Mouse (Mus musculus): ENCODE data around the gene Tmtc2. TPM values are rescaled to one million over a fixed set of nuclear protein-coding genes. Genes with fewer than 3 reads are reported as not detected.

Tmtc2 gene
- polyA plus RNA-seq, 1 experiment, result 0.97 TPM

GRCm38 (mm10) chr10:105200092-105200491, 374.2 kb downstream of the Tmtc2 start:
- Histone ChIP-seq H3K36me3 (ENCODE audit: control insufficient read depth, insufficient read depth) (no peaks in the 10 kb centered on the region), H3ac (ENCODE audit: control insufficient read depth, insufficient read length) (no peak overlapping the region), H3K27me3 (ENCODE audit: control insufficient read depth, insufficient read depth, insufficient read length) (no peaks in the 10 kb centered on the region), H3K79me2 (ENCODE audit: control insufficient read depth, insufficient read depth) (no peaks in the 10 kb centered on the region), H3K4me2 (ENCODE audit: low read depth) (no peak overlapping the region), H3K4me3 (no peak overlapping the region)
- no peak for TF ChIP-seq USF1 (IDR thresholded peaks at IDR 0.05; ENCODE audit: low read depth)
- TF ChIP-seq TCF12 (IDR thresholded peaks at IDR 0.05; ENCODE audit: insufficient read depth, poor library complexity, severe bottlenecking), result no peak
- TF ChIP-seq SRF (IDR thresholded peaks at IDR 0.05; ENCODE audit: control insufficient read depth, insufficient read length, low read depth), result no peak
- no peak for TF ChIP-seq CEBPB (IDR thresholded peaks at IDR 0.05; ENCODE audit: insufficient read depth, poor library complexity, severe bottlenecking)
- no peak for TF ChIP-seq MAX (IDR thresholded peaks at IDR 0.05; ENCODE audit: low read depth)
- TF ChIP-seq POLR2AphosphoS2 (IDR thresholded peaks at IDR 0.05; ENCODE audit: insufficient read length, low read depth), result no peak
- no peak for TF ChIP-seq MYOD1 (IDR thresholded peaks at IDR 0.05; ENCODE audit: control insufficient read depth in 1 of 3, insufficient read length in 2 of 3, low read depth in 2 of 3)
- no peak for TF ChIP-seq MYOG (IDR thresholded peaks at IDR 0.05; ENCODE audit: control insufficient read depth in 1 of 3, insufficient read depth in 1 of 3, insufficient read length in 2 of 3, low read depth in 2 of 3)
- TF ChIP-seq TCF3 (IDR thresholded peaks at IDR 0.05; ENCODE audit: insufficient read length, low read depth), result no peak
- no peak for TF ChIP-seq POLR2A (IDR thresholded peaks at IDR 0.05; ENCODE audit: insufficient read length, low read depth)
- no peak for TF ChIP-seq REST (IDR thresholded peaks at IDR 0.05; ENCODE audit: insufficient read depth, insufficient read length)
- TF ChIP-seq E2F4 (IDR thresholded peaks at IDR 0.05; ENCODE audit: insufficient read depth), result no peak

GRCm38 (mm10) chr10:105199515-105199914, 374.7 kb downstream of the Tmtc2 start:
- H3K27me3 ChIP-seq (ENCODE audit: control insufficient read depth, insufficient read depth, insufficient read length), result no peaks in the 10 kb centered on the region
- TF ChIP-seq TCF12 (IDR thresholded peaks at IDR 0.05; ENCODE audit: insufficient read depth, poor library complexity, severe bottlenecking) (no peak), USF1 (IDR thresholded peaks at IDR 0.05; ENCODE audit: low read depth) (no peak), MYOG (IDR thresholded peaks at IDR 0.05; ENCODE audit: control insufficient read depth in 1 of 3, insufficient read depth in 1 of 3, insufficient read length in 2 of 3, low read depth in 2 of 3) (no peak), MYOD1 (IDR thresholded peaks at IDR 0.05; ENCODE audit: control insufficient read depth in 1 of 3, insufficient read length in 2 of 3, low read depth in 2 of 3) (no peak), POLR2AphosphoS2 (IDR thresholded peaks at IDR 0.05; ENCODE audit: insufficient read length, low read depth) (no peak), REST (IDR thresholded peaks at IDR 0.05; ENCODE audit: insufficient read depth, insufficient read length) (no peak), TCF3 (IDR thresholded peaks at IDR 0.05; ENCODE audit: insufficient read length, low read depth) (no peak), MAX (IDR thresholded peaks at IDR 0.05; ENCODE audit: low read depth) (no peak), CEBPB (IDR thresholded peaks at IDR 0.05; ENCODE audit: insufficient read depth, poor library complexity, severe bottlenecking) (no peak), SRF (IDR thresholded peaks at IDR 0.05; ENCODE audit: control insufficient read depth, insufficient read length, low read depth) (no peak), POLR2A (IDR thresholded peaks at IDR 0.05; ENCODE audit: insufficient read length, low read depth) (no peak), E2F4 (IDR thresholded peaks at IDR 0.05; ENCODE audit: insufficient read depth) (no peak)

GRCm38 (mm10) chr10:105195377-105195776, 378.9 kb downstream of the Tmtc2 start:
- no peak for TF ChIP-seq TCF12 (IDR thresholded peaks at IDR 0.05; ENCODE audit: insufficient read depth, poor library complexity, severe bottlenecking)

More at GRCm38 (mm10) chr10:105199515-105199914, 374.7 kb downstream of the Tmtc2 start:
- no peak overlapping the region for H3K4me3 ChIP-seq
- no peaks in the 10 kb centered on the region for H3K36me3 ChIP-seq (ENCODE audit: control insufficient read depth, insufficient read depth)
- H3ac ChIP-seq (ENCODE audit: control insufficient read depth, insufficient read length), result no peak overlapping the region
- no peak overlapping the region for H3K4me2 ChIP-seq (ENCODE audit: low read depth)
- H3K79me2 ChIP-seq (ENCODE audit: control insufficient read depth, insufficient read depth), result no peaks in the 10 kb centered on the region

GRCm38 (mm10) chr10:105193756-105194460, 380.3 kb downstream of the Tmtc2 start:
- Histone ChIP-seq H3K27me3 (ENCODE audit: control insufficient read depth, insufficient read depth, insufficient read length) (no peaks in the 10 kb centered on the region), H3K36me3 (ENCODE audit: control insufficient read depth, insufficient read depth) (no peaks in the 10 kb centered on the region), H3ac (ENCODE audit: control insufficient read depth, insufficient read length) (no peak overlapping the region), H3K4me3 (no peak overlapping the region), H3K4me2 (ENCODE audit: low read depth) (no peak overlapping the region), H3K79me2 (ENCODE audit: control insufficient read depth, insufficient read depth) (no peaks in the 10 kb centered on the region)
- TF ChIP-seq TCF3 (IDR thresholded peaks at IDR 0.05; ENCODE audit: insufficient read length, low read depth), result no peak
- no peak for TF ChIP-seq CEBPB (IDR thresholded peaks at IDR 0.05; ENCODE audit: insufficient read depth, poor library complexity, severe bottlenecking)
- TF ChIP-seq E2F4 (IDR thresholded peaks at IDR 0.05; ENCODE audit: insufficient read depth), result no peak
- TF ChIP-seq REST (IDR thresholded peaks at IDR 0.05; ENCODE audit: insufficient read depth, insufficient read length), result no peak
- TF ChIP-seq MAX (IDR thresholded peaks at IDR 0.05; ENCODE audit: low read depth), result no peak
- TF ChIP-seq MYOG (IDR thresholded peaks at IDR 0.05; ENCODE audit: control insufficient read depth in 1 of 3, insufficient read depth in 1 of 3, insufficient read length in 2 of 3, low read depth in 2 of 3), result no peak
- TF ChIP-seq MYOD1 (IDR thresholded peaks at IDR 0.05; ENCODE audit: control insufficient read depth in 1 of 3, insufficient read length in 2 of 3, low read depth in 2 of 3), result no peak
- TF ChIP-seq POLR2A (IDR thresholded peaks at IDR 0.05; ENCODE audit: insufficient read length, low read depth), result no peak
- TF ChIP-seq USF1 (IDR thresholded peaks at IDR 0.05; ENCODE audit: low read depth), result no peak

More at GRCm38 (mm10) chr10:105195377-105195776, 378.9 kb downstream of the Tmtc2 start:
- Histone ChIP-seq H3K4me2 (ENCODE audit: low read depth) (no peak overlapping the region), H3K27me3 (ENCODE audit: control insufficient read depth, insufficient read depth, insufficient read length) (no peaks in the 10 kb centered on the region), H3K79me2 (ENCODE audit: control insufficient read depth, insufficient read depth) (no peaks in the 10 kb centered on the region), H3K36me3 (ENCODE audit: control insufficient read depth, insufficient read depth) (no peaks in the 10 kb centered on the region), H3K4me3 (no peak overlapping the region), H3ac (ENCODE audit: control insufficient read depth, insufficient read length) (no peak overlapping the region)

- no peaks in the 10 kb centered on the region for H3K36me3 ChIP-seq (ENCODE audit: control insufficient read depth, insufficient read depth)
- H3K4me2 ChIP-seq (ENCODE audit: low read depth), result no peak overlapping the region
- no peak overlapping the region for H3ac ChIP-seq (ENCODE audit: control insufficient read depth, insufficient read length)
- H3K4me3 ChIP-seq, result no peak overlapping the region
- no peak for TF ChIP-seq SRF (IDR thresholded peaks at IDR 0.05; ENCODE audit: control insufficient read depth, insufficient read length, low read depth)
- no peak for TF ChIP-seq TCF12 (IDR thresholded peaks at IDR 0.05; ENCODE audit: insufficient read depth, poor library complexity, severe bottlenecking)
- TF ChIP-seq POLR2A (IDR thresholded peaks at IDR 0.05; ENCODE audit: insufficient read length, low read depth), result no peak
- no peak for TF ChIP-seq REST (IDR thresholded peaks at IDR 0.05; ENCODE audit: insufficient read depth, insufficient read length)
- no peak for TF ChIP-seq POLR2AphosphoS2 (IDR thresholded peaks at IDR 0.05; ENCODE audit: insufficient read length, low read depth)
- no peak for TF ChIP-seq TCF3 (IDR thresholded peaks at IDR 0.05; ENCODE audit: insufficient read length, low read depth)
- no peak for TF ChIP-seq USF1 (IDR thresholded peaks at IDR 0.05; ENCODE audit: low read depth)
- no peak for TF ChIP-seq MYOG (IDR thresholded peaks at IDR 0.05; ENCODE audit: control insufficient read depth in 1 of 3, insufficient read depth in 1 of 3, insufficient read length in 2 of 3, low read depth in 2 of 3)
- no peak for TF ChIP-seq MAX (IDR thresholded peaks at IDR 0.05; ENCODE audit: low read depth)
- TF ChIP-seq MYOD1 (IDR thresholded peaks at IDR 0.05; ENCODE audit: control insufficient read depth in 1 of 3, insufficient read length in 2 of 3, low read depth in 2 of 3), result no peak
- no peak for TF ChIP-seq E2F4 (IDR thresholded peaks at IDR 0.05; ENCODE audit: insufficient read depth)
- TF ChIP-seq CEBPB (IDR thresholded peaks at IDR 0.05; ENCODE audit: insufficient read depth, poor library complexity, severe bottlenecking), result no peak
- no peaks in the 10 kb centered on the region for H3K27me3 ChIP-seq (ENCODE audit: control insufficient read depth, insufficient read depth, insufficient read length)
- no peaks in the 10 kb centered on the region for H3K79me2 ChIP-seq (ENCODE audit: control insufficient read depth, insufficient read depth)
Measured at GRCm38 (mm10) chr10:105192071-105192470, 382.2 kb downstream of the Tmtc2 start.
